Mouse (Mus musculus): ENCODE results near the gene Gpc3.

Gene Gpc3

DNA sequence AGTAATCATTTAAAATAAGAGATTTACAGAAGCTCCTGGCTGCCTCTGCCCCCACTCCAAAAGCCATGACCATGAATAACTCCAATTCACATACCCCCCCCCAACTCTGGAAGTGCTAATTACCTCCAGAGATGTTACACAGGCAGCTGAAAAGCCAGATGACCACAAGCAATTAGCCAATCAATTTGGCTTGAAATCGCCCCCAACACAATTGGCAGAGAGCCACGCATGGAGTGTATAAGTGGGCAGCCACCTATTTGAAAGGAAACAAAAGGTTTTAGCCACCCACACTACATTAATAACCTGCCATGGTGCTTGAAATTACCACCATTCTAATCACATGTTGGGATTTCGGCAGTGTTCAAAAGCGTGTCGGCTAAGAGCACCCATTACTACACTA lies 55.2 kb downstream of the Gpc3 start:
- in situ Hi-C loops (cut with MboI, MseI) = no loop called here

DNA sequence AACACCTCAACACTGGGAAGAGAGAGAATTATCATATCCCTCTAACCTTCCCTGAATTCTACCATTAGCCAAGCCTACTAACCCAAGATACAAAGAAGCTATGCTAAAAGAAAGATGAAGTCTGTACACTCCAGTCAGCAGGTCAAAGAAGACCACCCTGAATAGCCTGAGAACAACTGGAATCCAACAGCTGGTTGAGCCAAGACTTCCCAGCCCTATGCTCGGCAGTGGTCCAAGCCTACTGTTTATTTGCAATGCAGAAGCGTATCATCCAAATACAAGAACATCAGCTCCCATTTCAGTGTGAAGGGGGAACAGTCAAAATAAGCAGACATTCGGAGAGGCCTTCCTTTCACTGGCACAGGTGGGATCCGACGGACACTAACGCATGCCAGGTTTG lies 56.3 kb downstream of the Gpc3 start:
- in situ Hi-C loops (cut with MboI, MseI) = no loop called here

DNA sequence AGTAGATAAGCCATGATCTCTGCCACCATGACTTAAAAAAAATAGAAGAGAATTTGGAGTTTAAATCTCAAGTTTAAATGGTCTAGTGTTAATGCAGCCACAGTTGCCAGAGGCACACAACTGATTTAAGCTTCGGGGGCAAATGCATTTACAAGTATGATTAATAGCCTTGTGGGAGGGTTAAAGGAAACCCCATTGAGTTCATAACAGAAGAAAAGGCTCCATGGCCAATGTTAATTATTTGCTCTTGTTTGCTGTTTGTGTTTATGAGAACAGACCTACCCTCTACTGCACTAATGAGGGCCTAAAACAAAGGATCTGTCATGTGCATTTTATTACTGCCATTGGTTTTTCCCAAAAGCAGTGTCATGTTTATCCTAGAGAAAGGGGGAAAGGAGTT lies 62.5 kb downstream of the Gpc3 start:
- in situ Hi-C loops (cut with MboI, MseI) = no loop called here

DNA sequence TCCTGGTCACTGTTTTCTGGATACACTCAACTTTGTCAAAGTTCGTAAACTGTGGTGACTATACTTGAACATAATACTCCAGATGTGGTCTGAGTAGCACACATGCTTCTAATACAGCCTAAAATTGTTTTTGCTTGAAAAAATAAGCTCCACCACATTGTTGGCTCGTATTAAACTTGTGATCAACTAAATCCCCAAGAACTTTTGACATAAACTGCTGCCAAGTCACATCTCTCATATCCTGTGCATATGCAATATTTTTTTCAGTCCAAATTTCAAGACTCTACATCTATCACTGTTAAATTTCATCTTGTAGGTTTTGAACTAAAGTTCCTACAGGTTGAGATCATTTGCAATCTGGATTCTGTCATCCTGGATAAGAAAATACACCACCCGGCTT lies 69.1 kb downstream of the Gpc3 start:
- in situ Hi-C loops (cut with MboI, MseI) = no loop called here

DNA sequence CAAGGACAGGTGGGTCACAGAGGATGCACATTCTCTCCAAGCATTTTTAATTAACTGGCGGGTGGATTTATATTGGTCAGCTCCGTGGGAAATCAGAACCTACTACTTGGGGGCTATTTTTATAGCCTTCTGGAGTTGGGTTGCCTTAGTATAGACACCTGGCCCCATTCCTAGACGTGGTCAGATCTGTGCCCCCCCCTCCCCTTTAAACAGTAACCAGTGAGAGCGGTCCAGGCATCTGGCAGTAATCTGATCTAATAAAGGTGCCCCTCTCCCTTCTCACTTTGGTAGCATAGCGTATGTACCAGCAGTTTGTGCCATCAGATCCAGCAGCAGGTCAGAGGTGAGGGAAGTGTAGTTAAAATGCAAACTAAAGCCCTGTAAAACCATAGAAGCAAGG lies 76.5 kb downstream of the Gpc3 start:
- in situ Hi-C loops (cut with MboI, MseI) = no loop called here

DNA sequence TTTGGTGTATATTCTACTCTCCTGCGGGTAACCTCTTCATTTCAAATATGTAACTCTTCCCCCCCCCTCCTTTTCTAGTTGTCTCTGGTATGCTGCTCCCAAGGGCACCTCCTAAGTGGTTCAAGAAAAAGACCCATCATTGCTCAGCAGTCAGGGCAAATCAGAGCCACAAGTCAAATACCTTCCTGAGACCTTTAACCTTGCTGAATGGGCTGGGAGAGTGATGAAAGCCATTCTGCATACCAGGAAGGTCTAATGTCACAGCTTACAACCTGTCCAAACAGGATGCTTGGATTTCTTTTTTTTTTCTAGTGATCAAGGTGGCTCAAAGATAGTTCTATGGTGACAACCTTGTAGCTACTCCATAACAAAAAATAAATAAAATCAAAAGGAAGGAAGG lies 80.0 kb downstream of the Gpc3 start:
- in situ Hi-C loops (cut with MboI, MseI) = no loop called here

DNA sequence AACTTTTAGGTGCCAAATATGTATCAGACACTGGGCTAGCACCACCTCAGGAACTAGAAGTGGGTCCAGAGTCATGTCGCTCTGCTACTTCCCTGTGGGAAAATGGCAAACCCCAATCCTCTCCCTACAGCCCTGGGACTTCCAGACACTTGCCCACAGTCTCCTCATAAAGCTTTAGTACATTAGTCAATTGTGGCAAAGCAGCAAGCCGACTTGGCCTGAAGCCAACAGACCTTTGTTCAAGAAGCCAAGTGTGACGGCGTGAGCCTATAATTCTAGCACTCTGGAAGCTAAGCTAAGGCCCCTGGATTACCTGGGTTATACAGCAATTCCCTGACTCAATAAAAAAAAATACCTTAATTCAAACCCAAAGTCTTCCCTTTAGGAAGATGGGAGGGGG lies 80.7 kb downstream of the Gpc3 start:
- in situ Hi-C loops (cut with MboI, MseI) = no loop called here

DNA sequence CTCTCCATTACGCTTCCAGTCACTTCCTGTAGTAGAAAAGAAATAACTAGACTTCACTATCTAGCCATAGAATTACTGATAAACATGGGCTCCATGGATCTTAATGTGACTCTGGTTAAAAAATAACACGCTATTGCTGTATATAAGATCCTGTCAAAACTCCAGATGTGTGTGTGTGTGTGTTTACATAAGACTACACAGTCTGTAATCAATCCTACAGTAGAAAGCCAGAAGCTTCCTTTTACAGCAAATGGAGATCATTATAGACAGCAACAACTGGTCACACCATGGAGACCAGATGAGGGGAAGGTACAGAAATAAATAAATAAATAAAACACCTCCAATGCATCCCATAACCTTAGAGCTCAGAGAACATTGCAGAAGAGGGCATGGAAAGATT lies 81.6 kb downstream of the Gpc3 start:
- in situ Hi-C loops (cut with MboI, MseI) = no loop called here

DNA sequence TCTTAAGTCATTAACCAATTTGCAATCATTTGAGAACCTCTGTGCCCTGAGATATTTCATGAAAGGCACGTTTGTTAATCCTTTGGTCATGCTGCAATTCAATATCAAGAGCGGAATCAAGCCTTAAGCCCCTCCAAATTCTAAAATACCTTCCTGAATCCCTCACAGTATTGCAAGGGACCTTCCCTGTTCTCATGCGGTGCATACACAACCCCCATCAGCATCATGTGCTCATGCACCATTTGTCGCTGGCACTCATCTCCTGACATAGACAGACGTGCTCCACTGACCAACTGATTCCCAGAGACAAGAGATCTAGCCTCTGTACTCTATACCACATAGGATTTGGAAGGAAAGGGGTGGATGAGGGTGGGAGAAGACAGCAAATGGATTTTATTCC lies 87.7 kb downstream of the Gpc3 start:
- in situ Hi-C loops (cut with MboI, MseI) = no loop called here

DNA sequence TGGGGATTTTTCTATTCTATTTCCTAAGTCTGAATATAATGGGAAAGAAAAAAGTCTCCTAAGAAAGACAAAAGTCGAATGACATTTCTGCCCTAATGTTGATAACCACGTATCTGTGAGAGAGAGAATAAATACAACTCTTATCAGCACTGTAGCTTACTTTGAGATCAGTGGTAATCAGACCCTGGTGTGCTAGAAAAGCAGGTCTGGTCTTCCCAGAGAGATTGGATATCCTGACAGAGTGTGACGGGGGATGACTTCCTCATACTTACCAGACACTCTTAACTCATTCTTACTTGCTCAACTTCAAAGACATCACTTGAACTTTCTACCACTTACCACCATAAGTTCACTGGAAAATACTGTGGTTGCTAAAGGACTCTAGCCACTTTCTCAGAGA lies 88.6 kb downstream of the Gpc3 start:
- in situ Hi-C loops (cut with MboI, MseI) = no loop called here

DNA sequence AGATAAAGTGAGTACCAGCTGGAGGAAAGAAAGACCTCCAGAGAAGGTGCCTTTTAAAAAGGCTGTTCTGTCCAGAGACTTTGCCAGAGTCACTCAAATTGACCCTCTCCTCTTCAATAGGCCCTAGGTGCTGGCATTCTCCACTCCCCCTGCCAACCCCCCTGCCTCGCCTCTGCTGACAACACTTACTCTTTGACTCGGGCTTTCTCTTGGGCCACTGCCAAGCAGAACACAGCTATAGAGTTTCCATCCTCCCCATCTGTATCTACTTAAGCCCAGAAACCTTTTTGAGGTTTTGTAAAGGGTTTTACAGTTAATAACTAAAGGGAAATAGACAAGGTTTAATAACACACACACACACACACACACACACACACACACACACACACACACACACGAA lies 99.2 kb downstream of the Gpc3 start:
- in situ Hi-C loops (cut with MboI, MseI) = no loop called here

DNA sequence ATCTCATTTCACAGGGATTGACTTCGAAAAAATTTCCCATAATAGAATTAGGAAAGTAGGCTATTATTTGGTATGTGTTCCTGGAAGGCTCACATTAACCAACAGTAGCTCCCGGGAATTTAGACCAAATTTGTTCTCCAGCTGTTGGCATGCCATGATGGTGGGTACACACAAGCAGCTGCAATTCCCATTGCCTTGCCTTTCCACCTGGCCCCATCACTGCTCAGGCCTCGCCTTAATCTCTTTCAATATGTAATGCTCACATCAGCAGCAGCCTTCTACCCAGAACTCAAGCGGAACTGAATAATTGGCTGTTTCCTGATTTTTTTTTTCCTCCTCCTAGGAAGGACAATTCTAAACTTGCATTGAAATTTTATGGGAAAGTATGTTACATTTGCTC lies 102.6 kb downstream of the Gpc3 start:
- in situ Hi-C loops (cut with MboI, MseI) = no loop called here

DNA sequence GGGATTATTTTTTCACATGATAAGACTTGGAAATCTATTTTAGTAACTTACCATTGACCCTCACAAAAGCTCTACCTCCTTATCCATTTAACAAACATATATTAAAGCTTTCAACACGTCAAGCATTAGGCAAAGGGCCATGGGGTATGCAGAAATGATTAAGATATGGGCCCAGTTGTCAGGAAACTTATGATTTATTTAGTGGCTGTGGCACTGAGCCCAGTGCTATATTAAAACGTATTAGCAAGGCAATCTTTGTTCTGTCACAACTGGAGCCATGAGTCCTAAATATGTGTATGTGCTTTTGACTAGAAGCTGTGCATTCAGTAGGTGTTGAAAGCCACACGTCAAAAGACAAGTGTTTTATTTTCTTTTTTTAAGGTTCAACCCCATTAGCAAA lies 109.9 kb downstream of the Gpc3 start:
- in situ Hi-C loops (cut with MboI, MseI) = no loop called here

DNA sequence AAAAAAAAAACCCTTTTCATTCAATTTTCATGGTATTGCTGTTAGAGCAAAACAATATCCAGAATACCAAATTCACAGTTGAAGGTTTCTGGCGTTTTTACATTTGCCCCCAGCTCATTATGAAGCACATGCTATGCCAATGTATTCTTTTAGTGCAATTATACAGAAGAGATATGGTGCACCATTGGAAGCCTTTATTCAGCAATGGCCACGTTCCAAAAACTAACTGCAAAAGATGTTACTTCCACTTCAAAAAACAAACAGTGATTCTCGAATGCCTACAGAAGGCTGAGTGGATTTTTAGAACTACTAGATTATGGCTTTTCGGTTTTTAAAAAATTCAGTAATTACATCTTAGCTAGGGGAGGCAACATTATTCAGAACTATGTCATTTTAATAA lies 124.3 kb downstream of the Gpc3 start:
- in situ Hi-C loops (cut with MboI, MseI) = no loop called here

DNA sequence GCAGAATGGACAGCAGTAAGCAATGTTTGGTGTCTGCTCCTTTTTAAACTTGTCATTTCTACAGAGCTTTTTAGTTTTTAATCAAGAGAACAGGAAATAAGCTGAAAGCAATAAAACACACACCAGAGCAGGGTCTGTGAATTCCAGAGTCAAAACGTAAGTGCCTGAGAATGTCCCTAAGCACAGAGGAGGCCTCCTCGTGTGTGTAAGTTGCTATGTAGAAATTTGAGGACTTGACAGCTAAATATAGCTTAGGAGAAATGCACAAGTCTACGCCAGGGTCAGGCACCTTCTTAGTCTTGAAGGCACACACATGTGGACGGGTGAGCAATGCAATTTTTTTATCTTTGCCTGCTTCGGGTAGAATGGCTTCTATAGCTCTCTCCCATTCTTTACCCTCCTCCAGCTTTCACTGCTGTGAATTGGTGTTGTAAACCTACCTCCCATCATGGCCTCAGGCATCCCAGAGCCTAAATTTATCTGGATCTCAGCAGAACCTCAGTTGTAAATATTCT lies 158.6 kb downstream of the Gpc3 start:
- in situ Hi-C loops (cut with MboI, MseI) = loop anchor here (5.0 kb wide), 1 partner anchor 262 kb away; no protein-coding TSS in a partner anchor

DNA sequence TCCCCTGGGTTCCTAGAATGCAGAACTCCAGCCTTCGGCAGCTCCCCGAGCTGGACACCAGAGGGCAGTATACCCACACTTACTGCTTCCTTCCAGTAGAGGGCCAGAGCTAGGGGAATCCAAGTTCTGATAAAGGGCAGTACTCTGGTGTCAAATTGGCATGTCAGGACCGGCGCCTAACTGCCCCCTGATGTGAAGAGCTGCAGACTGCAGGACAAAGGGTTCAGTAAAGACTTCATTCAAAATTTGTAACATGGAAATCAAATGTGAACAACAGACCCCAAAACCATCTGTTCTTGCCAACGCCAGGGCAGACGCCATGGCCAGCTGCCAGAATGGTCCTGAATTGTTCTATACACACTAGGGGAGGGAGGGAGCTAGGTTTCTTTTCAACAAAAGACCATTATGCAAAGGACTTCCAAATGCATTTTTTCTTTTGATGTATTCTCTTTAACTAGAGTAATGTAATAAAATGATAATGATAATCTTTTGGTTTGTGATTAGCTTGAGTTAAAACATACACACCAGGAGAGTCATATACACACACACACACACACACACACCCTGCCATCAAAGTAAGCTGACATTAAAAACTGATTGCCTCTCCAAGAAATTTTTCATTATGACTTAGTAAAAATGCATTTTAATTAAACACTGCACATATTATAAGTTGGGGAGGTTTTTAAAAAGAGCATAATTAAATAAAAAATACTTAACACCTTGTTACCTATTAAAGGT lies 160.1 kb downstream of the Gpc3 start:
- in situ Hi-C loops (cut with MboI, MseI) = no loop called here

DNA sequence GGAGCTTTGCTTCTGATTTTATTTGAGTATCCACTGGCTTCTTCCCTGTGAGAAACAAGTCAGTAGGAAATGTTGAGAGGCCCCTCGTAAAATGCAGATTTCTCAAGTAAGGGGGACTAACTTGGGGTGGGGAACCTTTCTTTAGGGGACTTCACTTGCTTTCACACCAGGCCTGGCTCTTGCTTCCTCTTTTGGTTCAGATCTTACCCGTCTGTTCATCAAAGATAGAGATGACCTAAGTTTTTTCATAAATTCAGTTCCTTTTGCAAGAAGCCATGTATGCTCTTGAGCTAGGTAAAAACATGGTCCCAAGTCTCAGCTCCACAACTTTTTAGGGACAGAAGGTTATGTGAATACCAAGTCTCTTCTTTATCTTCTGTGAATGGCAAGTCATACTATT lies 164.6 kb downstream of the Gpc3 start:
- in situ Hi-C loops (cut with MboI, MseI) = no loop called here

DNA sequence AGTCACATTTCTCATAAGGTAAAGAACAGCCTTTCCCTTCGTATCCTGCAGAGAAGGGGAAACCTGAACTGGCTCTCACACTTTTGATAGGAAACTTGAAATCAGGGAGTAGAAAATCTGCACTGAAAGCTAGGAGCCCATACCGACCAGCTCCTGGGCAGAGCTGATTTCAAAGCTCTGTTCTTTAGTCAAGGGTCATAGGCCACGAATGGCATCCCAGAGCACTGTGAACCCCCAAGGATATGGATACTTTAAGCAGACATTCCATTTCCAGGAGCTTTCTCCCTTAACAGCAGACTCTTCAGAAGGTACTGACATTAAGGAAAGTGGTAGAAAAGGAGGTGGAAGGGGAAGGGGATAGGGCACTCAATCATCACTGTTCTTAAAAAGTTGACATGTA lies 165.3 kb downstream of the Gpc3 start:
- in situ Hi-C loops (cut with MboI, MseI) = no loop called here

DNA sequence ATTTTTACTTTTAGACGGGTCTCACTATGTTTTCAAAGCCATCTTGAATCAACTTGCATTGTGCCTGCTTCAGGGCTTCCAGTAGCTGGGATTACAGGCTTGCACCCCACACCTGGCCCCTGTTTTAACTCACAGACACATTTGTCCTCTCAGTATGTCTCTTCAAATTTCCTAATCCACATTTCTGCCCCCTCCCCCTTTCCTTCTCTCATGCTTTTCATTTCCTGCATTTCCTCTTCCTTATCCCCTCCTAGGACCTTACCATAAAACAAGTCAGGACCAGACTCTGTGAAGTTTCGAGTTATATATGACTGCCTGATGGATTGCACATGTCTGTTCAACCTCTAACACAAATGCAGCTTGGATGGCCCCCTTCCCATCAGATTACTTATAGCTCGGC lies 167.2 kb downstream of the Gpc3 start:
- in situ Hi-C loops (cut with MboI, MseI) = no loop called here

DNA sequence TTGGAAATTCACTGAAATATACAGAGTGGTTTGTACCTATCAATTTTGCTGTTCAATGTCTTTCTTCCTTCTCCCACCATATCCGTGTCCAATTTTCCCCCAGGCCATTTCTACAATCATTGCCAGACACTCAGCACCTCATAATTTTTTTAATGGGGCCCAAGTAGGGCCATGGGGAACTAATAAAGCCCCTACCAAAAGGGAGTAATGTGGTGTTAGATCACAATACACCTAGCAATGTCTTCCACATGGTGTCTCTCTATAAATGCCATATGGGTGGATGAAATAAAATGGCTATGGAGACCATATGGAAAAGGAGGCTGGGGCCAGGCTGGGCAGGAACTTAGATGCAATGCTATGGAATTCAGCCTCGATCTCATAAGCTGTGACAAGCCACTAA lies 168.8 kb downstream of the Gpc3 start:
- in situ Hi-C loops (cut with MboI, MseI) = no loop called here

DNA sequence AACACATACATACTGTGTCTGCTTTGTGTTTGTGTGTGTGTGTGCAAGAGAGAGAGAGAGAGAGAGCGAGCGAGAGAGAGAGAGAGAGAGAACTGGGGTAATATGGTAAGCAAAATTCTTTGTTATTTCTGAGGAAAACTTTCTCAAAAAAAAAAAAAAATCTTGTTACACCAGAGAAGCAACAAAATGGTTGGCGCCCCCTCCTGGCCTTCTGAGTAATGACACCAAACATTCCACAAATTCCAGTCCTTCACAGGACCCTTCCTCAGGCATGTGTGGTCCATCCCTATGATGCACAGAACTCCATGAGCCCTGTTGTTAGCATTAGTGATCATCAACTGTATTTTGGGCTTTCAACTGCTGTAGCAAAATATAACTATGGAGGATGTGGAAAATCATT lies 172.0 kb downstream of the Gpc3 start:
- in situ Hi-C loops (cut with MboI, MseI) = no loop called here

DNA sequence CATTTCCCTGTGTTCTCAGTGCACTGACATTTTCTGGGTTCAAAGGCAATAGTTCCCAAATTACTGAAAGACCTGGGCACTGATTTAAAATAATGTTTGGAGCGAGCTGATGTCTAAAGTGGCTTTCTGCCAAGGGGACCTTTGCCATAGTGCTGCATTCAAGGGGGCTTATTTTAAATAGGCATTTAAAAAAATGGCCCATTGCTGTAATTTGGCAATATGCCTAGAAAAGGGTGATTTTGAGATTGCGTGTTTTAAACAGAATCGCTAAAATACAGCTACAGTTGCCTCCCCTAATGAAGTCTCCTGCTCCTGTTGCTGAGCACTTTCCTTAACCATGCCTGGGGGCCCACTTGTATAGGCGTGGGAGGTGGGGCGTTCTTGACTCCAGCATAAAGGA lies 174.3 kb downstream of the Gpc3 start:
- in situ Hi-C loops (cut with MboI, MseI) = no loop called here

DNA sequence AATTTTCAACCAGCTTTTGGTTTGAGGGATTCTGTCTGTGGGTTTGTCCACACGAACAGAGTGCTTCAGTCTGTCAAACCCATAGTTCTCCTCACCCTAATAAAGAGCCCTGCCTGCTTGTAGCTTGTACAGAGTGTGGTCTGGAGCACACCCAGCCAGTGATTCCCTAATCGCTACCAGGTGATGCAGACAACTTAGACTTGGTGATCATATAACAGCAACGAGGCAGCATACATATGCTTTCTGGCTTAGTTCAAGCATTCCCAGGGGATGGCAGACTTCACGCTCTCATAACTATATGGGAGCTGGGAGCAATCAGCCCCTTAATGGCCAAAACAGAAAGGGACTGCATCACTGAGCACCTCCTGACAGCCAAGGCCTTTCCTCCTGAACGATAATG lies 188.1 kb downstream of the Gpc3 start:
- in situ Hi-C loops (cut with MboI, MseI) = no loop called here

DNA sequence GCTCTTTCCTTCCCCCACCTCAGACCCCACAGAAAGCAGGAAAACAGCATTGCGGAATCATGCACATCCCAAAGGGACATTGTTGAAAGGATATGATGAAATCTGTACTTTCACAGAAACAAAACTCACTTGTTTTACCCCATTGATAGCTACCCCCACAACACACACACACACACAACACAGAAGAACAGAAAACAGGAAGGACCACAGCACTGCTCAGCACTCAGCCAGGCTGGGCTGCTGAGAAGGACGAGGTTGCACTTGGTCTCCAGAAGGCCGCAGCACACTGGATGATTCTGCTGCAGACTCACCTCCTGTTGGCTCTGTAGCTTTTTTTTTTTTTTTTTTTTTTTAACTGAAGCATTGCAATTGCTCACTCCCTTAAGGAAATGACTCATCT lies 193.9 kb downstream of the Gpc3 start:
- in situ Hi-C loops (cut with MboI, MseI) = no loop called here

All from regulatory T cell (primary cell).